Mouse (Mus musculus) splenic B cell, adult 2 months (primary cell): Measurements from ENCODE around the gene Bag2.

Experiments used
- DNase-seq: peaks from one replicate; pipeline ENCODE4 v3.0.0-alpha.2; 2011; ENCODE audit warnings: low read depth, low spot score
- H3K27me3 ChIP-seq: 2 replicates; pipeline ENCODE4 v1.6.1; 2012; ENCODE audit warnings: mild to moderate bottlenecking, low read length, moderate library complexity, mixed read lengths; ENCODE audit not compliant: control insufficient read depth, poor library complexity, insufficient read depth, severe bottlenecking
- H3K36me3 ChIP-seq: 2 replicates; pipeline ENCODE4 v1.6.1; 2012; ENCODE audit warnings: mild to moderate bottlenecking, low read length, moderate library complexity, mixed read lengths; ENCODE audit not compliant: control insufficient read depth, poor library complexity, insufficient read depth, severe bottlenecking

Bag2 gene

GRCm38 (mm10) chr1:33734001-33734685, 23.5 kb downstream of the Bag2 start:
- Histone ChIP-seq H3K27me3 (no peaks in the 10 kb centered on the region), H3K36me3 (0 out of 2 replicates have a peak, but pooled peaks cover 5% of the 10 kb centered on the region)
- no peak for DNase-seq

GRCm38 (mm10) chr1:33733044-33733443, 24.6 kb downstream of the Bag2 start:
- Histone ChIP-seq H3K27me3 (no peaks in the 10 kb centered on the region), H3K36me3 (0 out of 2 replicates have a peak, but pooled peaks cover 5% of the 10 kb centered on the region)
- DNase-seq = no peak

GRCm38 (mm10) chr1:33725086-33725485, 32.5 kb downstream of the Bag2 start:
- Histone ChIP-seq H3K27me3 (no peaks in the 10 kb centered on the region), H3K36me3 (no peaks in the 10 kb centered on the region)
- DNase-seq = no peak

GRCm38 (mm10) chr1:33724516-33724915, 33.1 kb downstream of the Bag2 start:
- DNase-seq = no peak
- Histone ChIP-seq H3K36me3 (no peaks in the 10 kb centered on the region), H3K27me3 (no peaks in the 10 kb centered on the region)

- H3K27me3 ChIP-seq = no peaks in the 10 kb centered on the region
- H3K36me3 ChIP-seq = no peaks in the 10 kb centered on the region
- no peak for DNase-seq
These were observed 36.6 kb downstream of the Bag2 start for GRCm38 (mm10) chr1:33721020-33721419.

- no peak for DNase-seq
- Histone ChIP-seq H3K36me3 (no peaks in the 10 kb centered on the region), H3K27me3 (no peaks in the 10 kb centered on the region)
These were observed 37.4 kb downstream of the Bag2 start for GRCm38 (mm10) chr1:33720231-33720630.

- Histone ChIP-seq H3K27me3 (no peaks in the 10 kb centered on the region; the same call in 1 of the 2 replicates), H3K36me3 (no peaks in the 10 kb centered on the region)
- peak; percentile 87 for DNase-seq
These were observed 37.8 kb downstream of the Bag2 start, which contains the start of gene Rab23 for GRCm38 (mm10) chr1:33719733-33720225. Gene Rab23, plus strand, starts transcription at chr1:33719887.

GRCm38 (mm10) chr1:33717636-33718035, 40.0 kb downstream of the Bag2 start:
- Histone ChIP-seq H3K27me3 (no peaks in the 10 kb centered on the region; the same call in 1 of the 2 replicates), H3K36me3 (no peaks in the 10 kb centered on the region)
- no peak for DNase-seq

GRCm38 (mm10) chr1:33714796-33715195, 42.8 kb downstream of the Bag2 start:
- DNase-seq = no peak
- Histone ChIP-seq H3K27me3 (no peaks in the 10 kb centered on the region; the same call in 1 of the 2 replicates), H3K36me3 (no peaks in the 10 kb centered on the region)

- H3K27me3 ChIP-seq = no peaks in the 10 kb centered on the region; the same call in 1 of the 2 replicates
- no peaks in the 10 kb centered on the region for H3K36me3 ChIP-seq
- DNase-seq = no peak
These were observed 45.6 kb downstream of the Bag2 start for GRCm38 (mm10) chr1:33712026-33712425.

- Histone ChIP-seq H3K27me3 (no peaks in the 10 kb centered on the region), H3K36me3 (no peaks in the 10 kb centered on the region)
- DNase-seq = no peak
These were observed 48.0 kb downstream of the Bag2 start for GRCm38 (mm10) chr1:33709615-33710014.

- no peaks in the 10 kb centered on the region for H3K27me3 ChIP-seq
- DNase-seq = no peak
- no peaks in the 10 kb centered on the region for H3K36me3 ChIP-seq
These were observed 56.4 kb downstream of the Bag2 start for GRCm38 (mm10) chr1:33701244-33701643.

GRCm38 (mm10) chr1:33696016-33696415, 61.6 kb downstream of the Bag2 start:
- H3K27me3 ChIP-seq = no peaks in the 10 kb centered on the region
- DNase-seq = no peak
- H3K36me3 ChIP-seq = no peaks in the 10 kb centered on the region
